Mouse (Mus musculus) testis, adult 2 months (tissue): ENCODE results near the gene Crim1. TPM values are rescaled to one million over a fixed set of nuclear protein-coding genes. Genes with fewer than 3 reads are reported as not detected.

Experiments
- H3K27ac ChIP-seq: fragments of 200-500 bp; 2 replicates; pipeline ENCODE4 v1.5.1; 2012; ENCODE audit warnings: low read depth, low read length; ENCODE audit not compliant: control insufficient read depth, insufficient read depth
- H3K27me3 ChIP-seq: fragments of 200-500 bp; 2 replicates; pipeline ENCODE4 v1.6.1; 2012; ENCODE audit warnings: mild to moderate bottlenecking, low read length, moderate library complexity; ENCODE audit not compliant: control insufficient read depth, insufficient read depth
- H3K36me3 ChIP-seq: fragments of 200-500 bp; 2 replicates; pipeline ENCODE4 v1.6.1; 2012; ENCODE audit warnings: mild to moderate bottlenecking, low read length; ENCODE audit not compliant: control insufficient read depth, insufficient read depth
- H3K4me1 ChIP-seq: fragments of 200-500 bp; 2 replicates; pipeline ENCODE4 v1.6.1; 2012; ENCODE audit warnings: low read length; ENCODE audit not compliant: control insufficient read depth, insufficient read depth
- H3K4me3 ChIP-seq: fragments of 200-500 bp; 2 replicates; pipeline ENCODE4 v1.5.1; 2012; ENCODE audit warnings: low read depth, mild to moderate bottlenecking, low read length, moderate library complexity, mixed read lengths; ENCODE audit not compliant: control insufficient read depth
- CTCF ChIP-seq: fragments of 200-500 bp; IDR thresholded peaks from 2 replicates; pipeline ENCODE4 v1.5.1; 2012; ENCODE audit warnings: low read depth, mild to moderate bottlenecking, inconsistent platforms, low read length, moderate library complexity; ENCODE audit not compliant: control insufficient read depth, insufficient read depth, insufficient replicate concordance
- POLR2A ChIP-seq: fragments of 200-500 bp; IDR thresholded peaks from 2 replicates; pipeline ENCODE4 v1.6.1; 2012; ENCODE audit warnings: low read depth, mild to moderate bottlenecking, inconsistent platforms, low read length, moderate library complexity; ENCODE audit not compliant: control insufficient read depth
- polyA plus RNA-seq: library from polyadenylated mRNA; depleted of rRNA; stranded (reverse); fragments of >200 nt; gene quantifications from 2 replicates; pipeline ENCODE4 v1.2.3, GENCODE M21; 2012

Gene Crim1
- polyA plus RNA-seq, 1 experiment = 3.5 TPM

DNA sequence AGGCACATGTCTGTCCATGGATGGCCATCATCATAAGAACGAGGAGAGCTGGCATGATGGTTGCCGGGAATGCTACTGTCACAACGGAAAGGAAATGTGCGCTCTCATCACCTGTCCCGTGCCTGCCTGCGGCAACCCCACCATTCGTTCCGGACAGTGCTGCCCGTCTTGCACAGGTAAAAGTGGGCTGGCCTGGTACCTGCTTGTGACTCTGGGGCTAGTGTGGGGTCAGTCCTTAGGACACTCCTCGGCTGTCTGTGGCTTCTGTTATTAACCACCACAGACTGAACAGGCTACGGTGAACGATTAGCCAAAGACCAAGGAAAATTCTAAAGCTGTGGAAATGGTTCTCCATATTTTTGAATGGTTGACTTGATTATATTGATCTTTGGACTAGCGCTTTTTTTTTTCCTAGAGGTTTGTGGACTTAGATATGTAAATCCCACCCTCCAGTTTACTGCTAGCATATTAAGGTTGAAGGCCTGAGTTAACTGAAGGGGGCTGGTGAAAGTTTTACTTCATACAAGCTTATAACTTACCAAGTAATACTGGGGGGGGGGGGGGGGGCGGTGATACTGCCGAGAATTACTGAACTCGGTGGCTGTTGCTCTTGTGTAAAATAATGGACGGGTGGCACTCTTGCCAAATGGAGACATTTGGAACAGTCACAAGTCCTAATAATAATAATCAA is 147.2 kb downstream of the Crim1 start:
- H3K36me3 ChIP-seq = no peaks in the 10 kb centered on the region
- H3K27ac ChIP-seq = no peak overlapping the region
- no peaks in the 10 kb centered on the region for H3K4me1 ChIP-seq
- no peak overlapping the region for H3K4me3 ChIP-seq
- no peaks in the 10 kb centered on the region for H3K27me3 ChIP-seq
- no peak for TF ChIP-seq CTCF
- TF ChIP-seq POLR2A = no peak

DNA sequence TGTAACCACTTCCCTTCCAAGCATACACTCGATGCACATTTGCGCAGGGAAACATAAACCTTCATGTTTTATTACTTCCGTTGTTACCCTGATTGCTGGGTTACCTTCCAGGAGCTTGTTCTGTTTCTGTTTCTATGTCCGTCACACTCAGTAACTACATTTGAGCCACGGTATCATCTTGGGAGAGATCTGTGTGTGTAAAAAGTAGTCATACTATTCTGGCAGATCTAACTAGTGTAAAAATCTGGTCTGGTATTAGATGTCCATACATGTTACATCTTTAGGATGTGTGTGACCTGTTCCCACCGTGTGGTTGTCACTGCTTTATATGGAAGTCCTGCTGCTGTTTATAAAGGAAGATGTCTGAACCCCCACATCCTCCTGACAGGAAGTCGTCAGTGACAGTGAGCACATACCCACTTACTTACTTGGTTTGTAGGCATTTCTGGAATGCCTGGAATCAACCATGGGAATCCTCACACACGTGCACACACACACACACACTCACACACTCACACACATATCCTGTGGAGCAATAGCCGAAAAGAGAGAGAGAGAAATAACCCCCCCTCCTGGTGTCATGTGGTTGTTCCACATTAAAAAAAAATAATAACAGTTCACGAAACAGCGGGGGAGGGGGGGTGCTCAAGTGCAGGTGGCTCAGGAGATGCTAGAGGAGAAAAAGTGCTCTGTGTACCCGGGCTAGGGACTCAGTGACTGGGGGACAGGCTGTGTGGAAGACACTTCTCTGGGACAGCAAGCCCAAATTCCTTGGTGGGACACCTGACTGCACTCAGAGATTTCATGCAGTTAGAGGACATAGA is 151.8 kb downstream of the Crim1 start:
- Histone ChIP-seq H3K4me1 (no peaks in the 10 kb centered on the region), H3K4me3 (no peak overlapping the region), H3K36me3 (no peaks in the 10 kb centered on the region), H3K27me3 (no peaks in the 10 kb centered on the region), H3K27ac (no peak overlapping the region)
- TF ChIP-seq CTCF (no peak), POLR2A (no peak)

DNA sequence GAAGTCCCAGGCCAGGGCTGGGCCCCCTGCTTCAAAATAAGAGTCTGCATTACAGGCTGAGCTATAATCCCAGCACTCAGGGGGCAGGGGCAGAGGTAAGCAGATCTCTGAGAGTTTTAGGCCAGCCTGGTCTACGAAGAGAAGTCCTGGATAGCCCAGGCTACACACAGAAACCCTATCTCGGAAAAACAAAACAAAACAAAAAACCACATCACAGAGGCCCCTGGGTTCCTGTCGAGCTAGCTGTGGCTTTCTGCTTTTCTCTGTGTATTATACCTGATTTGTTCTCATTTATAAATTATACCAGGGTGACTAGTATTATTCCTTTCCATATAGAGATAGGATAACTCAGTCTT is 152.4 kb downstream of the Crim1 start:
- no peaks in the 10 kb centered on the region for H3K36me3 ChIP-seq
- TF ChIP-seq POLR2A = no peak
- no peak for TF ChIP-seq CTCF
- no peak overlapping the region for H3K4me3 ChIP-seq
- H3K4me1 ChIP-seq = no peaks in the 10 kb centered on the region
- no peaks in the 10 kb centered on the region for H3K27me3 ChIP-seq
- H3K27ac ChIP-seq = no peak overlapping the region

DNA sequence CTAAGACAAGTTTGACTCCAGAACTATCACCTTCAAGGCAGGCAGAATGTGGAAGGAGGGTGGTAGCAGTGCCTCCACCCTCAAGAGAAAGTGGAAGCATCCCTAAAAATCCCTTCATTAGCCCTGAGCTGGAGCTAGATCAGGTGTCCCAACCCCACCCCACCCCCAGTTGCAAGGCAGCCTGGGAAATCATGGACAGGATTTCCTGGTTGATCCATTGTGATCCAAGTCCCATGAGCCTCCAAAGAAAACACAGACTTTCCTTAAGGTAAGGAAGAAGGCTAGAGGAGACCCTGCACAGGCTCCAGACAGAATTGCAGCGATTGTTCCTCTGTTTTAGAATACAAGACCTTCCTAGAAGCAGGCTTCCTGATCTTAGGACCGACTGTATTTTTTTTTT is 154.4 kb downstream of the Crim1 start:
- no peak for TF ChIP-seq POLR2A
- TF ChIP-seq CTCF = no peak
- H3K4me3 ChIP-seq = no peak overlapping the region
- H3K4me1 ChIP-seq = no peaks in the 10 kb centered on the region
- no peaks in the 10 kb centered on the region for H3K27me3 ChIP-seq
- no peak overlapping the region for H3K27ac ChIP-seq
- no peaks in the 10 kb centered on the region for H3K36me3 ChIP-seq

DNA sequence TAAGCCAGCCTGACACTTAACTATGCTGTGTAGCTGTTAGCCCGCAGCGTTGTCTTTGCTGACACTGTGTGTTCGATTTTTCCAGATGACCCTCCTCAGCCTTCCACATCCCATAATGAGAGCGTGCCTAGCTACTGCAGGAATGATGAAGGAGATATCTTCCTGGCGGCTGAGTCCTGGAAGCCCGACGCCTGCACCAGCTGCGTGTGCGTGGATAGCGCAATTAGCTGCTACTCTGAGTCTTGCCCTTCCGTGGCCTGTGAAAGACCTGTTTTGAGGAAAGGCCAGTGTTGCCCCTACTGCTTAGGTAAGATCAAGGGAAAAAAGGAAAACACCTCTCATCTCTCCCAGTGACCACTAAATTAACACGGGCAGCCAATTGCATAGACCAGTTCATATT is 154.8 kb downstream of the Crim1 start:
- H3K27me3 ChIP-seq = no peaks in the 10 kb centered on the region
- H3K4me1 ChIP-seq = no peaks in the 10 kb centered on the region
- TF ChIP-seq CTCF = no peak
- TF ChIP-seq POLR2A = no peak
- no peak overlapping the region for H3K4me3 ChIP-seq
- no peak overlapping the region for H3K27ac ChIP-seq
- no peaks in the 10 kb centered on the region for H3K36me3 ChIP-seq

DNA sequence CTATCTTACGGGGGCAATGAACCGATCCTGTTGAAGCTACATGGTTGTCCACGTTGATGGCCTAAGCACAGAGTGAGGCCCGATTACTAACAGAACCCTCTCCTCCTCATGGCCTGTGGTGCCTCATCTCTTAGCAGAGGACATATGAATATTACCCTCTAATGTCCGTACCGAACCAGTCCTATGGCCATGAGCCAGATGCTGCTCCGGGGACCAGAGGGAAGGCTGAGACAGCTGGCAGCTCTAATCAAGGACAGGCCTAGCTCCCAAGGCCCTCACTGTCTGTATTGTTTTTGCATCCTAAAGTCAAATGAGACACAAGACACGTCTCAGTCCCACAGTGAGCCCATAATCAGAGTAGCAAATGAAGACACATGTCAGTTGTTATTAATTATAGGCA is 155.6 kb downstream of the Crim1 start:
- TF ChIP-seq CTCF (no peak), POLR2A (no peak)
- no peaks in the 10 kb centered on the region for H3K27me3 ChIP-seq
- no peaks in the 10 kb centered on the region for H3K4me1 ChIP-seq
- H3K4me3 ChIP-seq = no peak overlapping the region
- no peaks in the 10 kb centered on the region for H3K36me3 ChIP-seq
- no peak overlapping the region for H3K27ac ChIP-seq

DNA sequence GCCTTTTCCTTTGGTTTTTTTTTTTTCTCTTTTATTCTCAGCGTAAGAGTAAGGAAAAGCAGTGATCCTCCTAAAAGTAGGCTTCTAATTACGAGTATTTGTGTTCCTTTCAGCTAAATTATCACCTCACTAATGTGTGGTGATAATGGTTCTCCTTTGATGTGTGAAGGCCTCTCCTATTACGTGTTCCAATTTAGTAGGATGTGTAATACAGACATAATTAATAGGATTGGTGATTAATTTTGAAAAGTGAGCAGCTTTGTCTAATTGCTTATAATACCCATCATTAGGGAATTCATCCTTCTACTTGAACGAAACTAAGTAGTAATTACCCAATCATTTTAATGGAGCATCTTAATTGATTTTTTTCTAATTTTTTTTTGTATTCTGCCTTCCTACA is 157.7 kb downstream of the Crim1 start:
- H3K4me1 ChIP-seq = no peaks in the 10 kb centered on the region
- no peak for TF ChIP-seq CTCF
- TF ChIP-seq POLR2A = no peak
- no peak overlapping the region for H3K27ac ChIP-seq
- no peak overlapping the region for H3K4me3 ChIP-seq
- no peaks in the 10 kb centered on the region for H3K27me3 ChIP-seq
- H3K36me3 ChIP-seq = no peaks in the 10 kb centered on the region
